Mouse (Mus musculus) ES-Bruce4 (cell line): ENCODE data around the gene Cisd2. TPM values are rescaled to one million over a fixed set of nuclear protein-coding genes. Genes with fewer than 3 reads are reported as not detected.

Source experiments
- H3K27ac ChIP-seq: 2 replicates; pipeline ENCODE4 v1.5.1; 2012; ENCODE audit warnings: low read length, inconsistent platforms; ENCODE audit not compliant: insufficient read depth
- H3K27me3 ChIP-seq: 2 replicates; pipeline ENCODE4 v1.6.1; 2012; ENCODE audit warnings: mild to moderate bottlenecking, low read length, inconsistent platforms; ENCODE audit not compliant: control insufficient read depth, poor library complexity, insufficient read depth, severe bottlenecking
- H3K36me3 ChIP-seq: 2 replicates; pipeline ENCODE4 v1.6.1; 2012; ENCODE audit warnings: inconsistent platforms, mild to moderate bottlenecking, low read length, moderate library complexity; ENCODE audit not compliant: control insufficient read depth, poor library complexity, insufficient read depth, severe bottlenecking
- H3K4me1 ChIP-seq: one replicate; pipeline ENCODE4 v1.8.1; 2011; ENCODE audit warnings: low read length; ENCODE audit not compliant: control insufficient read depth, insufficient read depth
- H3K4me3 ChIP-seq: 2 replicates; pipeline ENCODE4 v1.5.1; 2011; ENCODE audit warnings: low read depth, mild to moderate bottlenecking, low read length
- H3K9ac ChIP-seq: 2 replicates; pipeline ENCODE4 v1.6.1; 2012; ENCODE audit warnings: low read depth, mild to moderate bottlenecking, inconsistent platforms; ENCODE audit not compliant: poor library complexity, severe bottlenecking
- H3K9me3 ChIP-seq: replicated peaks from 2 replicates; pipeline ENCODE4 v1.6.1; 2012; ENCODE audit warnings: mild to moderate bottlenecking, low read length, inconsistent platforms; ENCODE audit not compliant: control insufficient read depth, poor library complexity, insufficient read depth, severe bottlenecking
- CTCF ChIP-seq: IDR thresholded peaks from one replicate; pipeline ENCODE4 v1.8.1; 2011; ENCODE audit warnings: low read depth, low read length
- EP300 ChIP-seq: IDR thresholded peaks from 2 replicates; pipeline ENCODE4 v1.6.1; 2011; ENCODE audit warnings: low read depth, low read length; ENCODE audit not compliant: insufficient read depth
- POLR2A ChIP-seq: IDR thresholded peaks from one replicate; pipeline ENCODE4 v1.8.1; 2011; ENCODE audit warnings: low read length; ENCODE audit not compliant: insufficient read depth
- polyA plus RNA-seq: library from polyadenylated mRNA; stranded (reverse); fragments of >200 nt; gene quantifications from 2 replicates; pipeline ENCODE4 v1.2.4, GENCODE M21; 2011; ENCODE audit warnings: low read depth; ENCODE audit not compliant: missing spikeins, insufficient read depth, insufficient read length

Cisd2 gene
- 24.7 and 26.2 TPM in 2 replicates for polyA plus RNA-seq

GRCm38 (mm10) chr3:135423608-135424212 lies at the start of gene Cisd2:
Gene Cisd2, minus strand, starts transcription at chr3:135423925.
- peak within 1 kb of the TSS; percentile 95 for H3K4me3 ChIP-seq
- no peaks in the 10 kb centered on the region for H3K4me1 ChIP-seq
- no peak for TF ChIP-seq POLR2A
- no peak for TF ChIP-seq EP300
- TF ChIP-seq CTCF, result no peak
- H3K27ac ChIP-seq, result peak within 1 kb of the TSS; percentile 74
- H3K9me3 ChIP-seq, result no peaks in the 10 kb centered on the region
- H3K36me3 ChIP-seq, result no peaks in the 10 kb centered on the region; the same call in 1 of the 2 replicates
- peak within 1 kb of the TSS; percentile 63 for H3K9ac ChIP-seq
- no peaks in the 10 kb centered on the region for H3K27me3 ChIP-seq

GRCm38 (mm10) chr3:135470823-135471222 lies 47.1 kb upstream of the Cisd2 start:
- Histone ChIP-seq H3K27ac (no peak overlapping the region), H3K27me3 (no peaks in the 10 kb centered on the region), H3K36me3 (no peaks in the 10 kb centered on the region; the same call in 1 of the 2 replicates), H3K9ac (no peak overlapping the region), H3K9me3 (no peaks in the 10 kb centered on the region), H3K4me3 (no peak overlapping the region), H3K4me1 (no peaks in the 10 kb centered on the region)
- no peak for TF ChIP-seq EP300

GRCm38 (mm10) chr3:135469974-135470373 lies 46.2 kb upstream of the Cisd2 start:
- Histone ChIP-seq H3K36me3 (no peaks in the 10 kb centered on the region; the same call in 1 of the 2 replicates), H3K27me3 (no peaks in the 10 kb centered on the region), H3K4me1 (no peaks in the 10 kb centered on the region), H3K4me3 (no peak overlapping the region), H3K9ac (no peak overlapping the region), H3K9me3 (no peaks in the 10 kb centered on the region), H3K27ac (no peak overlapping the region)
- TF ChIP-seq EP300 (no peak), POLR2A (no peak), CTCF (no peak)

- H3K27me3 ChIP-seq, result no peaks in the 10 kb centered on the region
- H3K4me3 ChIP-seq, result no peak overlapping the region
- no peaks in the 10 kb centered on the region for H3K9me3 ChIP-seq
- H3K27ac ChIP-seq, result no peak overlapping the region
- H3K9ac ChIP-seq, result no peak overlapping the region
- H3K36me3 ChIP-seq, result peaks cover 7% of the 10 kb centered on the region
- no peaks in the 10 kb centered on the region for H3K4me1 ChIP-seq
- TF ChIP-seq EP300 (no peak), POLR2A (no peak), CTCF (no peak)
These were observed 45.4 kb upstream of the Cisd2 start for GRCm38 (mm10) chr3:135469146-135469545.

- Histone ChIP-seq H3K4me1 (no peaks in the 10 kb centered on the region), H3K9ac (no peak overlapping the region), H3K36me3 (peaks cover 10% of the 10 kb centered on the region), H3K27ac (no peak overlapping the region), H3K9me3 (no peaks in the 10 kb centered on the region), H3K4me3 (no peak overlapping the region), H3K27me3 (no peaks in the 10 kb centered on the region)
- TF ChIP-seq EP300, result no peak
- TF ChIP-seq POLR2A, result no peak
- TF ChIP-seq CTCF, result no peak
These were observed 44.7 kb upstream of the Cisd2 start for GRCm38 (mm10) chr3:135468402-135468801.

- Histone ChIP-seq H3K27me3 (no peaks in the 10 kb centered on the region), H3K36me3 (peaks cover 65% of the 10 kb centered on the region), H3K4me3 (no peak overlapping the region), H3K9me3 (no peaks in the 10 kb centered on the region), H3K9ac (no peak overlapping the region), H3K27ac (no peak overlapping the region), H3K4me1 (no peaks in the 10 kb centered on the region)
- TF ChIP-seq EP300, result no peak
These were observed 35.3 kb upstream of the Cisd2 start for GRCm38 (mm10) chr3:135458981-135459380.
